Mouse (Mus musculus) testis, adult 2 months (tissue): Measurements from ENCODE around the gene Bik.

Experiments
- CTCF ChIP-seq: fragments of 200-500 bp; IDR thresholded peaks from 2 replicates; pipeline ENCODE4 v1.5.1; 2012; ENCODE audit warnings: low read depth, mild to moderate bottlenecking, inconsistent platforms, low read length, moderate library complexity; ENCODE audit not compliant: control insufficient read depth, insufficient read depth, insufficient replicate concordance
- POLR2A ChIP-seq: fragments of 200-500 bp; IDR thresholded peaks from 2 replicates; pipeline ENCODE4 v1.6.1; 2012; ENCODE audit warnings: low read depth, mild to moderate bottlenecking, inconsistent platforms, low read length, moderate library complexity; ENCODE audit not compliant: control insufficient read depth

DNA sequence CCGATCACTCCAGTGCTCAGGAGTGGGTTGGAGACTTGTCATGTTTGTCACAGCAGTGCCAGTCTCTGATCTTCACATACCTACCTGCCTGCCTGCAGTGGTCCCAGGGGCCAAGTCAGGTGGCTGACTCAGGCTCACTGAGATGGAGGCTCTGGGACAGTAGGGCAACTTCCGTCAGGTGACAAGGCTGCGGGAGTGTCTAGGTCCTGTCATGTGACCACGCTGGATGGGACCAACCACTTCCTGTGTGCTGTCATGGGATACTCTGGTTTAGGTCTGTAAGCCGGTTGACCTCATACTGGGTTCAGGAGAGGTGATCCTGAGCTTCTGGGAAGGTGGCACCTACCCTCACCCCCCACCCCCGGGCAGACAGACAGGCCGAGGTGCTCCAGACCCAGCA, 19.4 kb downstream of the Bik start:
- no peak for TF ChIP-seq CTCF
- no peak for TF ChIP-seq POLR2A
